Mouse (Mus musculus) bone marrow, adult 2 months (tissue): ENCODE measurements around the gene Pik3r2.

Experiments used
- CTCF ChIP-seq: fragments of 200-500 bp; IDR thresholded peaks from 2 replicates; pipeline ENCODE4 v1.5.1; 2011; ENCODE audit warnings: low read length, control low read depth; ENCODE audit not compliant: control insufficient read depth, insufficient read depth
- POLR2A ChIP-seq: fragments of 200-500 bp; IDR thresholded peaks from 2 replicates; pipeline ENCODE4 v1.6.1; 2011; ENCODE audit warnings: low read depth, mild to moderate bottlenecking, control low read depth, low read length, borderline replicate concordance; ENCODE audit not compliant: control insufficient read depth

GRCm38 (mm10) chr8:70726721-70727120 lies 49.8 kb downstream of the Pik3r2 start:
- TF ChIP-seq POLR2A (no peak), CTCF (no peak)
